Mouse (Mus musculus) limb, embryonic 10.5 days (tissue): ENCODE results near the gene Kank1. TPM values are rescaled to one million over a fixed set of nuclear protein-coding genes. Genes with fewer than 3 reads are reported as not detected.
A peak's percentile ranks its signal among the peaks of the same experiment; 100 is the strongest.

Source experiments
- DNase-seq: peaks from one replicate; pipeline ENCODE4 v3.0.0-alpha.2; 2017; ENCODE audit warnings: low spot score
- H3K27ac ChIP-seq: fragments of 300-500 bp; sonication (generic); 2 replicates; pipeline ENCODE4 v1.5.1; 2016; ENCODE audit warnings: mild to moderate bottlenecking
- H3K27me3 ChIP-seq: fragments of 300-500 bp; sonication (generic); 2 replicates; pipeline ENCODE4 v1.6.1; 2016; ENCODE audit warnings: low read depth, mild to moderate bottlenecking; ENCODE audit not compliant: poor library complexity, severe bottlenecking
- H3K36me3 ChIP-seq: fragments of 300-500 bp; sonication (generic); 2 replicates; pipeline ENCODE4 v1.6.1; 2016; ENCODE audit warnings: mild to moderate bottlenecking, moderate library complexity
- H3K4me1 ChIP-seq: fragments of 300-500 bp; sonication (generic); 2 replicates; pipeline ENCODE4 v1.6.1; 2016
- H3K4me3 ChIP-seq: fragments of 300-500 bp; sonication (generic); 2 replicates; pipeline ENCODE4 v1.5.1; 2016; ENCODE audit warnings: mild to moderate bottlenecking, moderate library complexity
- H3K9me3 ChIP-seq: fragments of 300-500 bp; sonication (generic); replicated peaks from 2 replicates; pipeline ENCODE4 v1.6.1; 2016; ENCODE audit warnings: mild to moderate bottlenecking
- WGBS: fragments of 180-500 bp; shearing (Covaris S2); methylation state at CpG from one replicate; pipeline ENCODE4 v1.1.7; 2016; 5-methylcytosine and 5-hydroxymethylcytosine counted together
- polyA plus RNA-seq: library from polyadenylated mRNA; unstranded; fragments of >200 nt; fragmentation: Nextera tagmentation; extraction: Ambion mirVana; gene quantifications from 2 replicates; pipeline ENCODE4 v1.2.1, GENCODE M21; 2016

The Kank1 gene
- polyA plus RNA-seq, 1 experiment from 2014 or later = 33.7 TPM

- no peaks in the 10 kb centered on the region for H3K27me3 ChIP-seq
- 0 out of 2 replicates have a peak overlapping the region, but pooled peaks have one; percentile 5 for H3K27ac ChIP-seq
- peaks cover 15% of the 10 kb centered on the region for H3K4me1 ChIP-seq
- 65% methylated on average over 8 of the region's 8 CpGs for WGBS
- H3K36me3 ChIP-seq = no peaks in the 10 kb centered on the region
- no peaks in the 10 kb centered on the region for H3K9me3 ChIP-seq
- DNase-seq = no peak
- H3K4me3 ChIP-seq = no peak overlapping the region
These were observed 149.2 kb downstream of the Kank1 start for GRCm38 (mm10) chr19:25385981-25386380.

GRCm38 (mm10) chr19:25386679-25387470, 150.1 kb downstream of the Kank1 start:
- Histone ChIP-seq H3K27ac (no peak overlapping the region), H3K4me1 (peaks cover 15% of the 10 kb centered on the region)
- 87% methylated on average over 16 of the region's 16 CpGs for WGBS

GRCm38 (mm10) chr19:25387902-25388301, 151.1 kb downstream of the Kank1 start:
- Histone ChIP-seq H3K9me3 (no peaks in the 10 kb centered on the region), H3K4me3 (no peak overlapping the region), H3K27me3 (no peaks in the 10 kb centered on the region), H3K36me3 (no peaks in the 10 kb centered on the region), H3K27ac (peak overlapping the region; percentile 8; the same call in 1 of the 2 replicates), H3K4me1 (peaks cover 10% of the 10 kb centered on the region)
- DNase-seq = no peak
- 95% methylated on average over 18 of the region's 18 CpGs for WGBS

More at GRCm38 (mm10) chr19:25386679-25387470, 150.1 kb downstream of the Kank1 start:
- DNase-seq = no peak
- Histone ChIP-seq H3K27me3 (no peaks in the 10 kb centered on the region), H3K9me3 (no peaks in the 10 kb centered on the region), H3K4me3 (no peak overlapping the region), H3K36me3 (no peaks in the 10 kb centered on the region)

- Histone ChIP-seq H3K27ac (no peak overlapping the region), H3K9me3 (no peaks in the 10 kb centered on the region), H3K36me3 (no peaks in the 10 kb centered on the region), H3K4me3 (no peak overlapping the region), H3K4me1 (peaks cover 9% of the 10 kb centered on the region), H3K27me3 (no peaks in the 10 kb centered on the region)
- 90% methylated on average over 11 of the region's 11 CpGs for WGBS
- no peak for DNase-seq
These were observed 155.4 kb downstream of the Kank1 start for GRCm38 (mm10) chr19:25392135-25392534.

- DNase-seq = no peak
- H3K36me3 ChIP-seq = no peaks in the 10 kb centered on the region
- H3K27ac ChIP-seq = peak overlapping the region; percentile 72; the same call in 1 of the 2 replicates
- H3K27me3 ChIP-seq = no peaks in the 10 kb centered on the region
- no peak overlapping the region for H3K4me3 ChIP-seq
- H3K9me3 ChIP-seq = no peaks in the 10 kb centered on the region
- peaks cover 26% of the 10 kb centered on the region for H3K4me1 ChIP-seq
- WGBS = 45% methylated on average over 10 of the region's 10 CpGs
These were observed 158.3 kb downstream of the Kank1 start for GRCm38 (mm10) chr19:25395035-25395434.

GRCm38 (mm10) chr19:25396709-25397266, 160.0 kb downstream of the Kank1 start:
- no peak overlapping the region for H3K4me3 ChIP-seq
- no peak for DNase-seq
- 95% methylated on average over 6 of the region's 6 CpGs for WGBS
- H3K9me3 ChIP-seq = no peaks in the 10 kb centered on the region
- no peaks in the 10 kb centered on the region for H3K27me3 ChIP-seq
- peaks cover 44% of the 10 kb centered on the region for H3K4me1 ChIP-seq
- no peaks in the 10 kb centered on the region for H3K36me3 ChIP-seq
- no peak overlapping the region for H3K27ac ChIP-seq

GRCm38 (mm10) chr19:25399511-25400211, 162.9 kb downstream of the Kank1 start:
- peaks cover 61% of the 10 kb centered on the region for H3K4me1 ChIP-seq
- 27% methylated on average over 9 of the region's 9 CpGs for WGBS
- no peaks in the 10 kb centered on the region for H3K27me3 ChIP-seq
- H3K36me3 ChIP-seq = no peaks in the 10 kb centered on the region
- no peaks in the 10 kb centered on the region for H3K9me3 ChIP-seq
- H3K27ac ChIP-seq = peak overlapping the region; percentile 72
- no peak overlapping the region for H3K4me3 ChIP-seq
- peak; percentile 44 for DNase-seq

GRCm38 (mm10) chr19:25400212-25400913, 163.6 kb downstream of the Kank1 start:
- Histone ChIP-seq H3K27ac (peak overlapping the region; percentile 72), H3K4me1 (peaks cover 54% of the 10 kb centered on the region), H3K4me3 (no peak overlapping the region), H3K9me3 (no peaks in the 10 kb centered on the region), H3K27me3 (no peaks in the 10 kb centered on the region), H3K36me3 (no peaks in the 10 kb centered on the region)
- no peak for DNase-seq
- 57% methylated on average over 13 of the region's 13 CpGs for WGBS

- no peak for DNase-seq
- H3K27ac ChIP-seq = peak overlapping the region; percentile 59
- H3K4me1 ChIP-seq = peaks cover 62% of the 10 kb centered on the region
- 81% methylated on average over 8 of the region's 8 CpGs for WGBS
- H3K36me3 ChIP-seq = no peaks in the 10 kb centered on the region
- H3K9me3 ChIP-seq = no peaks in the 10 kb centered on the region
- no peaks in the 10 kb centered on the region for H3K27me3 ChIP-seq
- no peak overlapping the region for H3K4me3 ChIP-seq
These were observed 164.7 kb downstream of the Kank1 start for GRCm38 (mm10) chr19:25401521-25401920.

- Histone ChIP-seq H3K9me3 (no peaks in the 10 kb centered on the region), H3K27me3 (no peaks in the 10 kb centered on the region), H3K4me1 (peaks cover 76% of the 10 kb centered on the region), H3K4me3 (no peak overlapping the region), H3K36me3 (peaks cover 4% of the 10 kb centered on the region), H3K27ac (no peak overlapping the region)
- DNase-seq = no peak
- 84% methylated on average over 4 of the region's 4 CpGs for WGBS
These were observed 167.4 kb downstream of the Kank1 start for GRCm38 (mm10) chr19:25404163-25404562.

- Histone ChIP-seq H3K27ac (peak overlapping the region; percentile 94), H3K9me3 (no peaks in the 10 kb centered on the region), H3K36me3 (peaks cover 22% of the 10 kb centered on the region), H3K27me3 (no peaks in the 10 kb centered on the region), H3K4me3 (peak overlapping the region; percentile 65), H3K4me1 (peaks cover 58% of the 10 kb centered on the region)
- WGBS = 42% methylated on average over 6 of the region's 6 CpGs
- no peak for DNase-seq
These were observed 169.2 kb downstream of the Kank1 start for GRCm38 (mm10) chr19:25405987-25406386.

GRCm38 (mm10) chr19:25406481-25407184, 169.9 kb downstream of the Kank1 start:
- Histone ChIP-seq H3K4me3 (peak overlapping the region; percentile 65), H3K36me3 (peaks cover 28% of the 10 kb centered on the region), H3K27ac (peak overlapping the region; percentile 94), H3K9me3 (no peaks in the 10 kb centered on the region), H3K27me3 (no peaks in the 10 kb centered on the region), H3K4me1 (peaks cover 56% of the 10 kb centered on the region)
- DNase-seq = peak; percentile 81
- WGBS = under 1% methylated on average over 28 of the region's 28 CpGs
